Mouse (Mus musculus) right cerebral cortex, postnatal 10 days (tissue): ENCODE measurements around the gene Tedc2.

Source experiments
- DNase-seq, 2 experiments: peaks; one replicate each; pipeline ENCODE4 v3.0.0; 2021; ENCODE audit warnings: low spot score in 2 of 2

Tedc2 gene

GRCm38 (mm10) chr17:24212441-24213018 is 8.1 kb downstream of the Tedc2 start:
- no peak for DNase-seq

DNA sequence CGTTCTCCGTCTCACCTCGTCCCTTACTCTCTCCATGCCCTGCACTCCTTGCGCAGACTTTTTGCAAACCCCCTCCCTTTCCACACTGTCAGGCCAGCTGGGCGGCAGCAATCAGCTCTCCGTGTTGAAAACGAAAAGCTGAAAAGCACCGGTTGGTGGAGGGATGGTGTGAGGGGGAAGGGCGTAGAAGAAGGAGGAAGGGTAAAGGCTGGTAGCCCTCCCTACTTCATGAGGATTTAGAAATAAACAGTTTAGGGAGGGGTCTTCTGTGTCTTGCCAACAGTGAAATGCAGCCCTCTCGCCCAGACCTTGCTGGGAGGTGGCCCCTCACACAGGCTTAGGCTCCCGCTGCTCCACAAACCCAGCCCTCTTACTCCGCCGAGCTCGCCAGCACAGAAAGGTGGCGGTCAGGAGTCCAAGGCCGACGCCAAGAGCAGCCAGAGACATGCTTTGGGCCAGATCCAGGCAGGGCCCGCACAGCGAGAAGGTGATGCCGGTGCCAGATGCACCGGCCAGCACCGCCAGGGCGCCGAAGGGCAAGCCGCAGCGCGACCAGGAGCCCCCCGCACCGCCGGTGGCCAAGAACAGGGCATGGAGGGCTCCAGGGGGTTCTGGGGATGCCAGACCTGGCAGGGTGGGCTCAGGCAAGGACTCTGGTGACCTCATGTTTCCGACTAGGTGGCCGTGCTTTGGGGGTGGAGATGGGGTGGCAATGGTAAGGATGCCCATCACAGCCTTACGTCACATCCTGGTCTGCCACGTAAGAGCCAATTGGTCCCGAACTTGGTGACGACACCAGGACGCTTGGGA is 8.8 kb downstream of the Tedc2 start:
- peak; percentile 93 to 95 for DNase-seq

- DNase-seq = no peak
Observed at GRCm38 (mm10) chr17:24210591-24210990, 10.1 kb downstream of the Tedc2 start.

DNA sequence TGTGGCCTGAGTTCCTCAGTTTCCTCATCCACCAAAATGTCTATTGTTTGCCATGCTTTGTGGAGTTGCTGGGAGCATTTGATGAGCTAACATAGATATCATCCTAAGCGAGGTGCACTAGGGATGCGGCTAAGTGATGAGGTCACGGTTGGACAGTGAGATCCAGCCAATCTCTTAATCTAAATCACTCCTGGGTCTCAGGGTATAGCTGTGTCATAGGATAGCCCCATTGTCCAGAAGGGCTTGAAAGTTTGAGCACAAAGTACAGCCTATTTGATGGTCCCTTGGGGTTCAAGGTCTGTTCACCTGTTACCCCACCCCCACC is 10.8 kb downstream of the Tedc2 start:
- no peak for DNase-seq

GRCm38 (mm10) chr17:24209043-24209915 is 11.4 kb downstream of the Tedc2 start, which contains the start of gene Ntn3:
Gene Ntn3, minus strand, starts transcription at chr17:24209531.
- peak; percentile 75 to 80 for DNase-seq

DNA sequence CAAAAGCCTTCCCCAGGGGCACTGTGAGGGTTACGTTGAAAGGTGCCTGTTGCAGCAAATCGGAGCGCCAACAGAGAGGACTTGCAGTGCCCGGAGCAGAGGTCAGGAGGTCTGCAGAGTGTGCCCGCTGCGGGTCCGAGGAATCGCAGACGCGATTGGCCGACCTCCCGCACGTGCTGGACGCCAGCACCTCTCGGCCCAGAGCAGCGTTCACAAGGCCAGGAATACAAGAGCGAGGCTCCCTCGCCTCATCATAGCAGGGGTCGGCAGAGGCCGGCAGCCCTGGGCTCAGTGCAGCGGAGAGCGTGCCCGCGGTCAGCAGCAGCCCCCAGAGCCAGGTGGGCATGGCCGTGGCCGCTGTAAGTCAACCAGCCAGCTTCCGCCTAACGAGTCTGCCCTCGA is 12.0 kb downstream of the Tedc2 start:
- DNase-seq = peak in 1 of 2 experiments; percentile 40

- peak; percentile 38 to 61 for DNase-seq
Observed at GRCm38 (mm10) chr17:24207768-24208640, 12.6 kb downstream of the Tedc2 start.

DNA sequence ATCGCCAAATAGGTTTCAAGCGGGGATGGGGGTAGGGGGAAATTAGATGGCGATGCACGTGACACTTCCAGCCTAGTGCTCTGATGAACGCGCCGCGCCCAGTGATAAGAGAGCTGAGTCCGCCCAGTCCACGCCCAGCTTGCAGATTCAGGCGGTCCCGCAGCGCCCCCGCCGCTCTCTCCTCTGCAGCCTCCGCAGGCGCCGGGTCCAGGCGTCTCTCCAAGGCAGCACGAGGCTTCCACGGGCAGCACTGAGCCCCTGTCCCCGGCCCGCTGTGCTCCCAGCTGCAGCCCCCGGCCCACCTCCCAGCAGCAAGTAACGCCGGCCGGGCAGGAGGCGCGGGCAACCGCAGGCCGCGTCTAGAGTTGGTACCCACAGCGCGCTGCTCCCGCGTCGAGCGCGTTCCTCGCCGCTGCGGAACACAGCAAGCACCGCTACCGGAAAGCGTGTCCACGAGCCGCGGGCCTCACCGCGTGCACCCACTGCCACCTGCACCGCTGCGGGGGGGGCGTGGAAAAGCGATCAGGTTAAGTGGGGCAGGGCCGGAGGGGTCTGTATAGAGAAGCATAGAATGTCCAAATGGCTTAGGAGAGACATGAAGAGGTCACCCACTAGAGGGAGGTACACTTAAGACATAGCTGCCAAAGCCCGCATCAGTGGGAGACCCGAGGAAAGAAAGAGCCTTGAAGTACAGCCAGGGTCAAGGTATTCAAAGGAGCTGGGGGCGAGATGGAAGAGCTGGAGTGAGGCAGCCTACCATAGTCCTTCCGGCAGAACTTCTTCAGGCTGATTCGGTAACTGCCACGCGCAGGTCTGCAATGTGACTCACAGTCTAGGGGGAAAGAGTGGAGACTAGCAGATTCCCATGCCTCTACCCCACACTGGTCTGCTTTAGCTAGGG is 13.9 kb downstream of the Tedc2 start:
- peak; percentile 89 to 91 for DNase-seq

DNA sequence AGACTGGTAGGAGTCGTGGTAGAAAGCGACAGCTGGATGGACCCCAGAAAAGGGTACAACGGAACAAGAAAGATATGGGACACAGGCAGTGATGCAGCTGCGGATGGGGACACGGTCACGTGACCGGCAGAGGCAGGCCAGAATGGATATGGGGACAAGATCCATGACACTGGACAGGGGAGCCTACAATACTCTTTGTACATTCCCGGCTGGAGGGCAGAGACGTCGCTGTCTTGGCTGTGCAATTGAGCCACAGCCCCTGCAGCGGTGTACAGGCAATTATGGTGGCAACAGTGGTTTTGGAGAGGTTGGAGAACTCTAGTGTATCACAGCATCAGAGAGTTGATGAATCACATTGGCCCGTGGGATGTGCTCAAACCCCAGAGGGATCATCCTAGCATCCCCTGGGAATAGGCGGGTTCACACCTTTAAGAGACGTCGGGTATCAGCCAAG is 14.7 kb downstream of the Tedc2 start:
- DNase-seq = no peak

GRCm38 (mm10) chr17:24205284-24205888 is 15.3 kb downstream of the Tedc2 start, which contains the start of gene Tbc1d24:
Gene Tbc1d24, minus strand, starts transcription at chr17:24205562.
- peak; percentile 97 for DNase-seq

DNA sequence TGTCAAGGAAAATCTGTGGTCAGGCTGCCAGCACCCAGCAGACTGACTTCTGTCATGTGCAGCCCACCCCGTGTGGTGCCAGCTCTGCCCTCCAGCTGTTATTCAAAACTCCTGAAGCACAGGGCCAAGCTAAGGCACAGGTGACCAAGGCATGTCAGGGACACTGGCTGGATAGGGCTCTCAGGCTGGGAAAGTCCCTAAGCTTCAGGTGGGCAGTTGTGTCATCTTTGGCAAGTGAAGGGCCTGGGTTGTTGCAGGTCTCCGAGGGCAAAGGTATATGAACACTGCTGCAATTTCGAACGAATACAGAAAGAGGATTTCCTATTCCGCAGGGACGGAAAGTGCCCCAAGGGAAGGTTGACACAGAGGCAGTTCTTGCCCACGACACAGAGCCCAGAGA is 15.8 kb downstream of the Tedc2 start:
- DNase-seq = peak in 1 of 2 experiments; percentile 34

DNA sequence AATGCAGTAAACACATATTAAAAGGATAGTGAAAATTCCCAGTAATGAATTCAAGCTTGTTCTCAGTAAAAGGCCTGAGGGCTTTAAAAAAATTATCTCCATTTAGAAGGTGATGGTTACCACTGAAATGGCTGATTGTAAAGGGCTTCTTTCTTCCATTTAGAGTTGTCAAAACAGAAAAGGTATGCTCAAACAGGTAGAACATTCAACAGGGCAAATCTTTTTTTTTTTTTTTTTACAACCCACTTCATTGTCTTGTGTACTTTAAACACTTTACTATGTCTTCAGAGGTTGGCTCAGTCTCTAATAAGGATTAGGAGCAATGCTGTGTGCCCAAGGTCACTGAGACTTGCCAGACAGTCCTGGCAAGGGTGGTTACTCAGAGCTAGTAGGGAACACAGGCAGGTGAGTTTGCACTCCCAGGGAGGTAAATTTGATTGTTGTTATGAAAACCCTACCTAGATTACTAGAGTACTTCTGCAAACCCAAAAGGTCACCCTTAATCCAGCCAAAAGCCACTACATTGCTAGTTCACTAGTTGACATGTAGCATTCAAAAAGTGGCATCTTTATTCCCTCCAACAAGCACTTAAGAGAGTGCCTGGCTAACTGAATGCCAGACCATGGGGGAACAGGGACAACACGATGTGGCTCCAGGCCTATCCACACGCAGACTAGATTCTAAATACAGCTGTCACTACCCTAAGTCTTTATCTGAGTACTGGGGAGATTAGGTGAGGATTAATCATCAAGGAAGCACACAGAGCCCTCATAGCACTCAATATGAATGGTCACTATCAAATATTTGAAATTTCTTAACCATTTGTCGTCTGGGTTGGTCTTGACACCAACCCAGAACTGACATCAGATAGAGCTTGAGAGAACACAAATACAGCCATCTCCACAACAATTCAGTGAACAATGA is 16.8 kb downstream of the Tedc2 start:
- DNase-seq = no peak

DNA sequence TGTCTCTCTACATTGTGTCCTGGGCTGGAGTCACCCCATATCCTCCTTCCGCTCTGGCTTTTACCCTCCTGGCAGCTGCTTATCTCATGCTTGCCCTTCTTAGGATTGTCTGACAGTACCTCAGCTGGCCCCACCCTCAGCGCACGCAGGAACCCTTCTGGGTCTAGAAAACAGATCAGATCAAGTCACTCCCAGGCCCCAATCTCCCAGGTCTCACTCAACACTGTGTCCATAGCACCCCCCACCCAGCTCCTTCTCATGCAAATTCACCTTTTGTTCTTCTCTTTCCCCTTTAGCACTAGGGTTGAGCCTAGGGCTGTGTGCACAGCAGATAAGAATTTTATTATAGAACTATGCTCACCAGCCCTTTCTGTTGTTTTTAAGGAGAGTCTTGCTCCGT is 17.6 kb downstream of the Tedc2 start:
- DNase-seq = no peak

- DNase-seq = no peak
Observed at GRCm38 (mm10) chr17:24201092-24201491, 19.6 kb downstream of the Tedc2 start.

- DNase-seq = no peak
Observed at GRCm38 (mm10) chr17:24199741-24200140, 20.9 kb downstream of the Tedc2 start.

- peak; percentile 69 to 86 for DNase-seq
Observed at GRCm38 (mm10) chr17:24199252-24199651, 21.4 kb downstream of the Tedc2 start.

- DNase-seq = peak; percentile 38 to 55
Observed at GRCm38 (mm10) chr17:24197032-24197824, 23.4 kb downstream of the Tedc2 start.

GRCm38 (mm10) chr17:24195349-24195748 is 25.3 kb downstream of the Tedc2 start:
- no peak for DNase-seq
